Mouse (Mus musculus) gastrocnemius, postnatal 10 days (tissue): Measurements from ENCODE around the gene Il10rb. TPM values are rescaled to one million over a fixed set of nuclear protein-coding genes. Genes with fewer than 3 reads are reported as not detected.

Source experiments
- DNase-seq: peaks from one replicate; pipeline ENCODE4 v3.0.0; 2021; ENCODE audit warnings: mixed read lengths
- total RNA-seq, 2 experiments: library from RNA; stranded (reverse); gene quantifications; 2 replicates each; pipeline ENCODE4 v1.2.3; 2021

Gene Il10rb
- total RNA-seq, 2 experiments from 2014 or later, result 13.4 to 17.0 TPM

DNA sequence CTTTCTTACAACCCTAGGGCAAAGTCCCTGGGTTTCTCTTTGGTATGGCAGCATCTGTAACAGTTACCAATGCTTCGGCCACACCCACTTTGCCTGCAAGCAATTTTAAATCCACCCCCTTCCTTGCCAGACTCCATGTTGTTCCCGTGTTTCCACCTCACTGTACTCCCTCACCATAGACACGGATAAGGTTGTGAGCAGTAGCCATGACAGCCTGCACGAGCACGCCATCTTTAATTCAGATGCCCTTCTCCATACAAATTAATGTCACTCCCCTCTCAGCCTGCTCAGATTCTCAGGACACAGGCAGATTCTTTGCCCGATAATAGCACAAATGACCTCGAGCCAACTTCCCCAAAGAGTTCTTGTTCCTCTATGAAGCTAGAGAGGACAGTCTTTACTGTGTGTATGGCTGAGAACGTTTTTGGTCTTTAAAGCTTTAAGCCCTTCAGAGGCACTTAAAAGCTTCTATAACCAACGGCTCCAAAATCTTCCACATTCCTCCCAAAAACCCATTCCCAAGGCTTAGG, 23.6 kb upstream of the Il10rb start:
- DNase-seq, result no peak

DNA sequence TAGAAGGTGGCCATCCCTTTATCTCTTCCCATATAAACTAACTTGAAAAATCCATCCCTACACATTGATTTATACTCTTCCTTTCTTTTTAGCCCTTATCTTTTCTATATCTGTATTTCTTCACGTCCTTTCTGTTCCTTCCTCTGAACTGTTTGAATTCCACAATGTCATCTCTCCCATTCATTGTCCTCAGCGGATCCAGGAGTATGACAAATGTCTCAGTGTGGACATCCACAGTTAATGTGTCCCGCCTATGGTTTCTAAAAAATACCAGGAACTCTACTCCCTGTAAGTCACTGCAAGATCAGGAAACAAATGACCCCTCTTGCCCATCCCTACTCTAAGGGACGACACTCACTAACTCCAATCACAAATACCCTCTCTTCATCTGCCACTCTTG, 21.7 kb upstream of the Il10rb start:
- DNase-seq, result no peak

DNA sequence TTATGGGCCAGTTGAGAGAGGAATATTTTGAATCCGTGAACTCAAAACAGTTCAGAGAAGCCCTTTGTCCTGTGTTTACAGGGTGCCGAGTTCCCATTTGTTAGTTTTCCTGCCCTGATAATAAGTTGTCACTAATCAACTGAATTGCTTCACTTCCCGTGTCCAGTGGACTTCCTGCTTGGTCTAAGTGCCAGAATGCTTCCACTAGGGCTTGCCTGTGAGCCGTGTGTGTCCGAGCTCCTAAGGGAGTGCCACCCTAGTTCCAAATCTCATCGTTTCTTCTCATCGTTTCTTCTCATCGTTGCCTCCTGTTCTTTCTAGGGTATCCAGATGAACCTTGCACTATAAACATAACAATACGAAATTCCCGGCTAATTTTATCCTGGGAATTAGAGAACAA, 20.3 kb upstream of the Il10rb start:
- DNase-seq, result no peak

GRCm38 (mm10) chr16:91386419-91387120, 19.4 kb upstream of the Il10rb start:
- DNase-seq, result no peak

DNA sequence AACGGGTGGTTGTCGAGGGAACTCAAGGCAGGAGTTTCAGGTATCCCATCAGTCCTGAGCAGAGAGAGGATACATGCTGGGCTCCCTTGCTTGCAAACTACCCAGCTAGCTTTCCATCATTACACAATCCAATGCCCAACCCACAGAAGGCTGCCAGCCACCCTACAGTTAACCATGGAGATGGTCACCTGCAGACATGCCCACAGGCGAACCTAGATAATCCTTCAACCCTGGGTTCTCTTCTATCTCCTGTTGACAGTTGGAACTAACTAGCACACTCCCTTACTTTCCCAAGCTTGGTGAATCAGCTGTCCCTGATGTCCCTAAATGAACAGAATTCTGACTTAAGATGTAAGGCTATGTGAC, 18.9 kb upstream of the Il10rb start:
- DNase-seq, result no peak

DNA sequence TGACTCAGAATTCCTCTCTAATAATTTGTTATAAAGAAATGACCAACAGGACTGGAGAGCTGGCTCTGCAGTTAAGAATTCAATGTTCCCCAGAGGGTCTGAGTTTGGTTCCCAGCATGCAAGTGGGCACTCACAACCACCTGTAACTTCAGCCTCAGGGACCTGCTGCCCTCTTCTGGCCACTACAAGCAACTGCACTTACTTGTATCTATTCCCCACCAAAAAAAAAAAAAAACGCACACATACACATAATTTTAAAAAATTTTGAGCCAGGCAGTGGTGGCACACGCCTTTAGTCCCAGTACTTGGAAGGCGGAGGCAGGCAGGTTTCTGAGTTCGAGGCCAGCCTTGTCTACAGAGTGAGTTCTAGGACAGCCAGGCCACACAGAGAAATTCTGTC, 15.9 kb upstream of the Il10rb start:
- DNase-seq, result no peak

- no peak for DNase-seq
Observed at GRCm38 (mm10) chr16:91391421-91391820, 14.5 kb upstream of the Il10rb start, which contains the start of gene Gm21970. Gene Gm21970, plus strand, starts transcription at chr16:91391721.

GRCm38 (mm10) chr16:91394826-91395410, 11.0 kb upstream of the Il10rb start:
- DNase-seq, result no peak

DNA sequence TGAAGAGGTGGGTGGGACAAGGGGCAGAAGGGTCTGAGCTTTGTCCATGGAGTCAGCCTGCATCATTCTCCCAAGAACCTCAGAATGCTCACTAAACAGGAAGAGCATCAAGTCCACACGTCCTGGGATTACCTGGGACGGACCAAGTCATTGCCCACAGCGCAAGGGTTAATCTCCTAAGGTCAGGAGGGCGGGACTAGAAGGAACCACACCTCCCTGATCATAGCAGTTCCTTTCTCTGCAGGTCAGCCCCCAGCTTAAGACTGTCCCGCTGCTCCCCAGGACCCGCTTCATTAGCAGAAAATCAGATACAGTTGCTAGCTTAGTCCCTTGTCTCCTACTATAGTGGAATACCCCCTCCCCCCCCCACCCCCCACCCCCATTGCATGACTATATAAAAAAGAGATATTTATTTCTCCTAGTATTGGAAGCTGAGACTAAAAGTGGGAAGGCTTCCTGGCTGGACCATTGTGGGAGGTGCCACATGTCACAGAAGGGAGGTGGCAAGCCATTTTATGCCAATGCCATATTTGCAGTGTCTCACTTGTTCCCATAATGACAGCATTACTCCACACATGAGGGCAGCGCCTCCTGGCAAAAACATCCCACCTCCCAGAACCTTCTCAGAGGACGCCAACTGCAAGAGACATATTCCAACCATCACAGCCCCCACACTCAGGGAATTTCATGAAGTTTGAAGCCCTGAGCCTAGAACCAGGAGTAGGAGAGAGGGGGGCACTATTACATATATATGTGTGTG, 10.2 kb upstream of the Il10rb start:
- DNase-seq, result no peak

GRCm38 (mm10) chr16:91396844-91397537, 9.0 kb upstream of the Il10rb start:
- no peak for DNase-seq

GRCm38 (mm10) chr16:91398030-91398429, 7.9 kb upstream of the Il10rb start:
- DNase-seq, result no peak

DNA sequence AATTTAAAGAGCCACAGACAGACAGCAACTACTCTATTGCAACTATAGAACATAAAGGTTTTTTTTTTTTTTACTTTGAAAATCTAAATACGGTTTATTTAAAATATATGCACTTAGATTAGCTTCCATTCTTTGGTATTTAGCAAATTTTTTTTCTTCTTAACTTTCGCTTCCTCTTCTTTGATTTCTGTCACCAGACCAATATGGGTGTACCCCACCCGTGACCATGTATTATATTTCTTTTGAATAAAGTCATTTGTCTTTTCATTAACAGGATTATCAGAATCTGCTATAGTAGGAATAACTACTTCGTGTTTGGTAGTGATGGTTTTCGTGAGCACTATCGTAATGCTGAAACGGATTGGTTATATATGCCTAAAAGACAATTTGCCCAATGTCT, 7.0 kb upstream of the Il10rb start:
- DNase-seq, result no peak

DNA sequence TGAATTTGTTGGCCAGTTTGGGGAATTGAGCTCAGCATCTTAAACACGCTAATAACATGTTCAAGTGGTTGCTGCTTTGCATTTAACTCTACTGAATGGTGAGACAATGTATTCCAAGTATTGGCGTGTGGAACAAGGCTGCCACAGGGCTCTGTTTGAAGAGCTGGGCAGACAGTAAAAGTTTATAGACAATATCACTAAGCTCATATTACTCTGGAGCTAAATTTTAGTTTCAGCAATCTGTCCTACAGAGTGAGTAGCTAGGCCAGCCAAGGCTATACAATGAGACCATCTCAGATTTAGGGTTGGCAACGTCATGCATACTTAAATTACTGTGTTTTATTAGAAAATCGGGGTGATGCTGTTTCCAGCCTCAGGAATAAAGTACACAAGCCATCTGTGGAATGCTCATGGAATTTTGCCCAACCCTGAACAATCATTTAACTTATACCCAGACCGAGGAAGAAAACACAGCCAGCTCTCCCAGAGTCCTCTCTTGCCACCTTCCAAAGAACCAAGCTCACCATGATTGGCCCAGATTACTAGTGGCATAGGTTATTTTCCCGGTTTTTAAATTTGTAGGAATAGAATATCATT, 4.3 kb upstream of the Il10rb start:
- no peak for DNase-seq

DNA sequence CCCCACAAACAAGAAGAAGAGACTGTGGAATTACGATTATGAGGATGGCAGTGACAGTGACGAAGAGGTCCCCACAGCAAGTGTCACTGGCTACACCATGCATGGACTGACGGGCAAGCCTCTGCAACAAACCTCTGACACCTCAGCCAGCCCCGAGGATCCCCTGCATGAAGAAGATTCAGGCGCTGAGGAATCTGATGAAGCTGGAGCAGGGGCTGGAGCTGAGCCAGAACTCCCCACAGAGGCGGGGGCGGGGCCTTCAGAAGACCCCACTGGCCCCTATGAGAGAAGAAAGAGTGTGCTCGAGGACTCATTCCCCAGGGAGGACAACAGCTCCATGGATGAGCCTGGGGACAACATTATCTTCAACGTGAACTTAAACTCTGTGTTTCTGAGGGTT, 2.2 kb upstream of the Il10rb start:
- DNase-seq, result no peak

DNA sequence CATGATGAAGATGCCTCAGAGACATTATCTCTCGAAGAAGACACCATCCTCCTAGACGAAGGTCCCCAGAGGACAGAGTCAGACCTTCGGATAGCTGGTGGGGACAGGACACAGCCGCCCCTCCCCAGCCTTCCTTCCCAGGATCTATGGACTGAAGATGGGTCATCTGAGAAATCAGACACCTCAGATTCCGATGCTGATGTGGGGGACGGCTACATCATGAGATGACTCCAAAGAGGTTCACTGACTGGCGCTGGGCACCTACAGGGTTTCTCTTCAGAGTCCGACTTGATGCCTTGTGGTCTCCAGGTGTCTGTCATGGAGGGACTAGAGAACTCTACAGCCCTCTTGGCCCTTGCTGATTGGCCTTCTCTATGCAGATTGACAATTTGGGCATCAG, 1.8 kb upstream of the Il10rb start:
- no peak for DNase-seq

GRCm38 (mm10) chr16:91404828-91405577, 961 bp upstream of the Il10rb start:
- no peak for DNase-seq

- no peak for DNase-seq
Observed at GRCm38 (mm10) chr16:91406585-91407220, 739 bp downstream of the Il10rb start.

- DNase-seq, result no peak
Observed at GRCm38 (mm10) chr16:91413102-91413844, 7.3 kb downstream of the Il10rb start.

DNA sequence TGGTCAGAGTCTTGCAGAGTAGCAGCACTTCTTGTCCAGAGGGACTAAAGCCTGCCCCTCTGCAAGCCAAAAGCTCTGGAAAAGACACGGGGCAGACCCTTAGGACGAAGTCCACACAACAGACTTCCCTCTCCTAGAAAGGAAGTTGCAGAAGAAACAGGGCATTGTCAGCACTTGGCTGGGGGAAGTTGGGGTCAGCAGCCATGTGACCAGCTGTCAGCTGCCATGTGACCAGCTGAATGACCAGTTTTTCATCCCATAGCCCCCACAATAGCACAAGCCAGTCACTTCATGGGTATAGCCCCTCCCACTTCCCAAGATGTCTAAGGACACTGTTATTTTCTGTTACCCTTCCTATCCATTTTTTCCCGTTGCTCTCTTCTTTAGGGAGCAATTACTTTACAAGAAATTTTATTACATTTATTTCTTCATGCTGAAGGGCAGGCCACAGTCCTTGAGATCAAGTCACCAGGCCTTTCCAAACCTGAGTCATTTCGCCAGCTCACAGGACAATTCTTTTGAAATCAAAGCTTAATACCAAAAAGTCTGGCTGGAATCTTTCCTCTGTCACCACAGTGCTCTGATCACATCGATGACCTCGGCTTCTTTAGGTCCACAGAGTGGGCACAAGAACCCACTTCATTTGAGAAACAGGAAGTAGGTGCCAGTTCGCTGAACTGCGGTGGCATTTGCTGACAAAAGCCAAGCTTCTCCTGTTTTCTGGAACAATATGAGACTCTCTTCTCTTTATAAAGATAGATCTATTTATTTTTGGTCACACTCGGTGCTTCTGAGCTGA, 9.6 kb downstream of the Il10rb start:
- no peak for DNase-seq
